Mouse (Mus musculus) spleen, adult 2 months (tissue): Measurements from ENCODE around the gene Rcan2. TPM values are rescaled to one million over a fixed set of nuclear protein-coding genes. Genes with fewer than 3 reads are reported as not detected.

Experiments
- DNase-seq, 2 experiments: peaks; one replicate each; pipeline versions ENCODE4 v3.0.0 to v3.0.0-alpha.2; 2012 to 2021; ENCODE audit warnings: low spot score in 2 of 2, low read depth in 1 of 2
- H3K27ac ChIP-seq: fragments of 200-500 bp; 2 replicates; pipeline ENCODE4 v1.5.1; 2012; ENCODE audit warnings: low read length, inconsistent platforms; ENCODE audit not compliant: insufficient read depth
- H3K27me3 ChIP-seq: fragments of 200-500 bp; 2 replicates; pipeline ENCODE4 v1.6.1; 2012; ENCODE audit warnings: mild to moderate bottlenecking, moderate library complexity, low read length, inconsistent platforms; ENCODE audit not compliant: control insufficient read depth, insufficient read depth
- H3K36me3 ChIP-seq: fragments of 200-500 bp; 2 replicates; pipeline ENCODE4 v1.6.1; 2012; ENCODE audit warnings: mild to moderate bottlenecking, low read length, inconsistent platforms; ENCODE audit not compliant: control insufficient read depth, insufficient read depth
- H3K4me1 ChIP-seq: fragments of 200-500 bp; 2 replicates; pipeline ENCODE4 v1.6.1; 2011; ENCODE audit warnings: inconsistent platforms; ENCODE audit not compliant: control insufficient read depth, insufficient read depth, insufficient read length
- H3K4me3 ChIP-seq: fragments of 200-500 bp; 2 replicates; pipeline ENCODE4 v1.5.1; 2011; ENCODE audit warnings: mild to moderate bottlenecking, inconsistent platforms; ENCODE audit not compliant: insufficient read depth, insufficient read length; ENCODE audit errors: extremely low read depth
- CTCF ChIP-seq: fragments of 200-500 bp; IDR thresholded peaks from 2 replicates; pipeline ENCODE4 v1.5.1; 2011; ENCODE audit warnings: mild to moderate bottlenecking, inconsistent platforms; ENCODE audit not compliant: insufficient read depth, insufficient read length, insufficient replicate concordance; ENCODE audit errors: extremely low read depth
- POLR2A ChIP-seq: fragments of 200-500 bp; IDR thresholded peaks from 2 replicates; pipeline ENCODE4 v1.6.1; 2011; ENCODE audit warnings: low read depth, low read length, inconsistent platforms
- WGBS: fragments of 180-500 bp; shearing (Covaris S2); methylation state at CpG from one replicate; pipeline ENCODE4 v1.1.7; 2018; 5-methylcytosine and 5-hydroxymethylcytosine counted together
- polyA plus RNA-seq: library from polyadenylated mRNA; depleted of rRNA; stranded (reverse); fragments of >200 nt; gene quantifications from 2 replicates; pipeline ENCODE4 v1.2.3, GENCODE M21; 2012

The Rcan2 gene
- polyA plus RNA-seq, 1 experiment = 1.4 TPM

GRCm38 (mm10) chr17:43903807-43904771 is 102.9 kb downstream of the Rcan2 start:
- no peak overlapping the region for H3K4me3 ChIP-seq
- WGBS = 76% methylated on average over 9 of the region's 9 CpGs
- no peaks in the 10 kb centered on the region for H3K36me3 ChIP-seq
- TF ChIP-seq CTCF = no peak
- TF ChIP-seq POLR2A = no peak
- H3K27ac ChIP-seq = no peak overlapping the region
- no peaks in the 10 kb centered on the region for H3K4me1 ChIP-seq
- no peaks in the 10 kb centered on the region for H3K27me3 ChIP-seq
- DNase-seq = no peak

- no peak overlapping the region for H3K4me3 ChIP-seq
- no peak for DNase-seq
- H3K4me1 ChIP-seq = no peaks in the 10 kb centered on the region
- no peak overlapping the region for H3K27ac ChIP-seq
- H3K36me3 ChIP-seq = no peaks in the 10 kb centered on the region
- no peaks in the 10 kb centered on the region for H3K27me3 ChIP-seq
- TF ChIP-seq CTCF (no peak), POLR2A (no peak)
- WGBS = 93% methylated on average over 7 of the region's 7 CpGs
Measured at GRCm38 (mm10) chr17:43904896-43905295, 103.7 kb downstream of the Rcan2 start.

GRCm38 (mm10) chr17:43906728-43907127 is 105.6 kb downstream of the Rcan2 start:
- no peaks in the 10 kb centered on the region for H3K36me3 ChIP-seq
- no peak for TF ChIP-seq POLR2A
- no peak for TF ChIP-seq CTCF
- DNase-seq = no peak
- no peaks in the 10 kb centered on the region for H3K4me1 ChIP-seq
- H3K27ac ChIP-seq = no peak overlapping the region
- H3K27me3 ChIP-seq = no peaks in the 10 kb centered on the region
- no peak overlapping the region for H3K4me3 ChIP-seq

- no peak for TF ChIP-seq POLR2A
- Histone ChIP-seq H3K4me3 (no peak overlapping the region), H3K27ac (no peak overlapping the region), H3K36me3 (no peaks in the 10 kb centered on the region), H3K27me3 (no peaks in the 10 kb centered on the region), H3K4me1 (no peaks in the 10 kb centered on the region; the same call in 1 of the 2 replicates)
- WGBS = 92% methylated on average over 8 of the region's 8 CpGs
- DNase-seq = no peak
Measured at GRCm38 (mm10) chr17:43916128-43916527, 115.0 kb downstream of the Rcan2 start.

- no peak overlapping the region; the same call in 1 of the 2 replicates for H3K4me3 ChIP-seq
- H3K27me3 ChIP-seq = no peaks in the 10 kb centered on the region
- H3K4me1 ChIP-seq = no peaks in the 10 kb centered on the region; the same call in 1 of the 2 replicates
- H3K36me3 ChIP-seq = no peaks in the 10 kb centered on the region
- TF ChIP-seq CTCF (no peak), POLR2A (no peak)
- no peak overlapping the region for H3K27ac ChIP-seq
- DNase-seq = no peak
- WGBS = 80% methylated on average over 5 of the region's 5 CpGs
Measured at GRCm38 (mm10) chr17:43917143-43917542, 116.0 kb downstream of the Rcan2 start.

GRCm38 (mm10) chr17:43929856-43930255 is 128.7 kb downstream of the Rcan2 start:
- TF ChIP-seq POLR2A (no peak), CTCF (no peak)
- WGBS = 91% methylated on average over 4 of the region's 4 CpGs

GRCm38 (mm10) chr17:43931731-43932130 is 130.6 kb downstream of the Rcan2 start:
- 91% methylated on average over 11 of the region's 11 CpGs for WGBS
- Histone ChIP-seq H3K36me3 (no peaks in the 10 kb centered on the region), H3K27me3 (no peaks in the 10 kb centered on the region), H3K4me3 (no peak overlapping the region), H3K4me1 (no peaks in the 10 kb centered on the region), H3K27ac (no peak overlapping the region)
- no peak for TF ChIP-seq CTCF
- no peak for TF ChIP-seq POLR2A
- DNase-seq = no peak

More at GRCm38 (mm10) chr17:43929856-43930255, 128.7 kb downstream of the Rcan2 start:
- H3K27me3 ChIP-seq = no peaks in the 10 kb centered on the region
- H3K36me3 ChIP-seq = no peaks in the 10 kb centered on the region
- DNase-seq = no peak
- no peak overlapping the region for H3K27ac ChIP-seq
- H3K4me1 ChIP-seq = no peaks in the 10 kb centered on the region
- H3K4me3 ChIP-seq = no peak overlapping the region
